Mouse (Mus musculus) CH12.LX (cell line): ENCODE measurements around the gene Fat1.

Experiments used
- BHLHE40 ChIP-seq: IDR thresholded peaks from 2 replicates; pipeline ENCODE4 v1.6.1; 2011; ENCODE audit warnings: mild to moderate bottlenecking, low read depth, low read length, improper control_type of control experiment
- MAX ChIP-seq: IDR thresholded peaks from 2 replicates; pipeline ENCODE4 v1.6.1; 2011; ENCODE audit warnings: low read length, improper control_type of control experiment
- POLR2A ChIP-seq: IDR thresholded peaks from 2 replicates; pipeline ENCODE4 v1.6.1; 2011; ENCODE audit warnings: low read depth, mild to moderate bottlenecking, improper control_type of control experiment, low read length
- POLR2AphosphoS2 ChIP-seq: IDR thresholded peaks from 2 replicates; pipeline ENCODE4 v1.6.1; 2011; ENCODE audit warnings: low read depth, low read length, improper control_type of control experiment
- ZC3H11A ChIP-seq: IDR thresholded peaks from 2 replicates; pipeline ENCODE4 v1.6.1; 2012; ENCODE audit warnings: low read depth, mild to moderate bottlenecking, inconsistent platforms, low read length, improper control_type of control experiment

GRCm38 (mm10) chr8:45028081-45028497, 92.8 kb downstream of the Fat1 start:
- TF ChIP-seq MAX = no peak
- no peak for TF ChIP-seq POLR2AphosphoS2
- no peak for TF ChIP-seq POLR2A
- TF ChIP-seq BHLHE40 = no peak
- TF ChIP-seq ZC3H11A = no peak
